Mouse (Mus musculus): Measurements from ENCODE around the gene Npm1.

- TF ChIP-seq CTCF (IDR thresholded peaks at IDR 0.05; ENCODE audit: extremely low read depth, insufficient read depth, low read length) = no peak
- no peak for TF ChIP-seq POLR2A (IDR thresholded peaks at IDR 0.05; ENCODE audit: extremely low read depth, insufficient read depth, low read length)
Measured at GRCm38 (mm10) chr11:33110111-33110510, 52.9 kb downstream of the Npm1 start.
